Mouse (Mus musculus): ENCODE data around the gene Rfk.

Rfk gene

DNA sequence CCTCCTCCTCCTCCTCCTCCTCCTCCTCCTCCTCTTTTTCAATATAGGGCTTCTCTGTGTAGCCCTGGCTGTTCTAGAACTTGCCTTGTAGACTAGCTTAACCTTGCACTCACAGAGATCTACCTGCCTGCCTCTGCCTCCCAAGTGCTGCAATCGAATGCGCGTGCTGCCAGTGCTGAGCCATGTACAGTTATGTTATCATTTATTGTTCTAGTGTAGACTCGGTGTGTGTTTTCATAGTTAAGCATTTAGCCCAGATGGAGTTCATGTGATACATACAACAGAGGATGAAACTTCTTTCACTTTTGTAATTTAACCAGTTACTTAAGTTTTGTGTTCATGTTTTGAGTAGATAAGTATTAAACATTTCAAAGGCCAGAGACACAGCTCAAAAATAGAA, 8.8 kb upstream of the Rfk start:
- DNase-seq (ENCODE audit: low spot score in 2 of 2) = no peak

GRCm38 (mm10) chr19:17385426-17385825, 8.4 kb upstream of the Rfk start:
- no peak for DNase-seq (ENCODE audit: low spot score in 2 of 2)

DNA sequence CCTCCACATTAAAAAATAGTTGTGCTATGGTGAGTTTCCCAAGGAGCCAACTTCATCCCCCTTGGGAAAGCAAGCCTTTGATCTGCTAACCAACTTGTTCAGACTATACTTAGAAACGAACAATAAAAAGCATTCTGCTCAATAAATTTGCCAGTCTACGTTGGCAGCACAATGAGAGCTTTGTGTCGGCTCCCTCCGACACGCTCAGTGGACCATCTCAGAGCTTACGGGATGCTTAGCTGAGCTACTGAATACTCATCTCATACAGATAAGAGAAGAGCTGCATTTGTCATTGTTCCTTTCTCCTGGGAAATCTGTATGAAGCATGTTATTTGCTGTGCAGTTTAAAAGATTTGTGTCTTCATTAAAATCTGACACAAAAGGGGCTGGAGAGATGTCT, 7.4 kb upstream of the Rfk start:
- DNase-seq (ENCODE audit: low spot score in 2 of 2) = no peak

- no peak for DNase-seq (ENCODE audit: low spot score in 2 of 2)
Measured at GRCm38 (mm10) chr19:17388404-17388803, 5.4 kb upstream of the Rfk start.

GRCm38 (mm10) chr19:17392866-17393265, 977 bp upstream of the Rfk start:
- no peak for DNase-seq (ENCODE audit: low spot score in 2 of 2)

GRCm38 (mm10) chr19:17396802-17397201, 3.0 kb downstream of the Rfk start:
- no peak for DNase-seq (ENCODE audit: low spot score in 2 of 2)

DNA sequence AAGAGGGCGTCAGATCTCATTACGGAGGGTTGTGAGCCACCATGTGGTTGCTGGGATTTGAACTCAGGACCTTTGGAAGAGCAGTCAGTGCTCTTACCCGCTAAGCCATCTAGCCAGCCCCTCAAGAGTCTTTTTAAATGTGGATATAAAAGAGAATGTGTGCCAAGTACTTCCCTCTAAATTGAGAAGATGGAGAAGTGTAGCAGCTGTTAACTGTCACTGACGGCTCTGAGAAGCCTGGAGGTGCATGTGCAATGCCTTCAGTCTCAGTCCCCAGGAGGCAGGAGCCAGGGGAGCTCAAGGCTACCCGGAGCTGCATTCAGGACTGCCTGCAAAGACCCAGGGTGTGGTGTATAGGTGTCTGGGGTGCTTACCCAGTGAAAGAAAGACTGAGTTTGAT, 4.1 kb downstream of the Rfk start:
- DNase-seq (ENCODE audit: low spot score in 2 of 2) = no peak

GRCm38 (mm10) chr19:17399965-17400364, 6.1 kb downstream of the Rfk start:
- no peak for DNase-seq (ENCODE audit: low spot score in 2 of 2)

DNA sequence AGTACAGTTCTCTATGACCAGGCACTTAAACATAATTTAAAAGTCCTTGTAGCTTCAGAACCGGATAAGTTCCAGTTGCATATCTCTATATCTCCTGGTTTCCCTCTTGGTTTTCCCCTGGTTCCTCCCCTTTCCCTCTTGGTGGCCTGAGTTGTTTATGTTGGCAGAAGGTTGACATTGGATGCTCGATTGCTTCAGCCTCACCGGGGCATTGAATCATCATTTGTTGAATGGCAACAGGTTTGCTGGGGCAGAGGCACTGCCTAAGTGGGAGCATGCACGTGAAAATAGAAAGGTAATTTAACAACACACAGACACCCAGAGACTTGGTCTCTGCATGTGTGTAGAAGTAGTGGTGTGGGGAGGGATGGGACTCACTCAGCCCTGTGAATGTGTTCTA, 6.7 kb downstream of the Rfk start:
- DNase-seq (ENCODE audit: low spot score in 2 of 2) = no peak

DNA sequence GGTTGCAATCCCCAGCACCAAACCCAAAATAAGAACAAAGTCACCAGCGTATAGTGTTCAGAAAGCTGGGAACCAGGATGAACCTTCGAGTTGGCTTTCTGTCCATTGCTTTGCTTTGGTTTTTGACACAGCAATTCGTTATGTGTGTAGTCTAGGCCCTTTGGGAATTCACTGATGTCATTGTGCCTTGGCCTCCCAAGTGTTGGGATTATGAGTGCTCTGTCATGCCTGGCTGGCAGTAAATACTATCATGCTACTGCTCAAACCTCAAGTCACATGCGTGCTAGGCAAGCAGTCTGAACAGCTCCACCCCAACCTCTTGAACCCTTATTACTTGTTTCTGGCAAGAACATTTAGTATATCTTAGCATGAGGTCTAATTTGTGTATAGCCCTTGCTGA, 9.3 kb downstream of the Rfk start:
- no peak for DNase-seq (ENCODE audit: low spot score in 2 of 2)

- no peak for DNase-seq (ENCODE audit: low spot score in 2 of 2)
Measured at GRCm38 (mm10) chr19:17406823-17407222, 13.0 kb downstream of the Rfk start.

DNA sequence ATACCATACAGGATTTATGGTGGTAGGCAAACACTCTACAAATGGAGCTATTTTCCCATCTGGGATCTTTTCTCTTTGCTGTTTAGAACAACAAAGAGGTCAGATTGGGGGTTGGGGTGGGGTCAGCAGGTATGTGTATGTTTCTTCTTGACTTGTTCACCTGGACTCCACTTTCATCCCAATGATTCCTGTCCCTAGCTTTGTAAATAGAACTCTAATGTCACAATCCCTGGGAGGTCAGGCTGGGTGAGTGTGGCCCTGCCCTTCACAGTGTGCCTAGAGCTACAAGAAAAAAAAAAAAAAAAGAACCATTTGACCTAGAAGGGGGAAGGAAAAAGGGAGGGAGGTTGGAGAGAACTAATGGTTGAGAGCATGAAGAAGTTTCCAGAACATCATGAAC, 14.7 kb downstream of the Rfk start:
- no peak for DNase-seq (ENCODE audit: low spot score in 2 of 2)

- DNase-seq (ENCODE audit: low spot score in 2 of 2) = no peak
Measured at GRCm38 (mm10) chr19:17409351-17409750, 15.5 kb downstream of the Rfk start.

GRCm38 (mm10) chr19:17410465-17411065, 16.7 kb downstream of the Rfk start:
- no peak for DNase-seq (ENCODE audit: low spot score in 2 of 2)

DNA sequence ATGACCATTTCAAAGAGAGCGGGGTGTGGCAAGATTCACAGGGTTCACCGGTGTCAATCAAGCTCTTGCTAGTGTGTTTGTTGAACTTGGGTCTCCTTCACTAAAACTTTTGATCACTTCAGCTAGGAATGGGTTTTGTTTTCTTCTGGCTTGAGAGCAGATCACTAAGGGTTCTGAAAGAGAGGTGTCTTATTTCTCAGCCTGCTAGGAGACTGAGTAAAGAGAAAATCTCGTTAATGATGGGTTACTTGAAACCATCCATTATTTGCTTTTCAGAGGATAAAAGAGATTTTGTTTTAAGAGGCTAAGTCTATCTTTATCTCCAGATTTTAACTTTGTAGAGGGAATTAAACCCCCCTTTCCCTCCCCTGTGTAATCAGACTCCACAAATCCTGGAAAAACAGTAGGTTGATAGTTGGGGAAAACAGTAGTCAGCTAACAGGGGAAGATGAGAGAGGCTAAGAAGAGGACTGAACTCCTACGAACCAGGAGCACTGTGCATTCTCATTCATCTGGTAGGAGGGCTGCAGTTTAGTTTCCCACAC, 19.1 kb downstream of the Rfk start:
- no peak for DNase-seq (ENCODE audit: low spot score in 2 of 2)

DNA sequence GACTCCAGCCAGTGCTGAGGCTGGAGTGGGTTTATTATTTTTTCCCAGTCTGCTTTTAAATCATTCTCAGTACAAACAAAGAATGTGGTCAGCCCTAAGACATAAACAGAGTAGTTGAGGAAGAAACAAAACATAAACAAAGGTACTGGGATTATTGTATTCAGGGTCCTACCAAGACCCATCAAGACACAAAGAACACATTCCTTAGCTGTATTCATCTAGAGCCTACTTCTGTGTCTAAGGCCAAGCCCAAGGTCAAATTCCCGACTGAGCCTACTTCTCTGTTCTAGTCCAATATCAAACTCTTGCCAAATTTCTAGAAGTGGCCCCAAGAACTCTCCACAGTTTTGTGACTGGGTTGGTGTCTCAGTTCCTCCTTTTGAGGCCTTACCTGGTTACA, 24.0 kb downstream of the Rfk start:
- DNase-seq (ENCODE audit: low spot score in 2 of 2) = no peak

DNA sequence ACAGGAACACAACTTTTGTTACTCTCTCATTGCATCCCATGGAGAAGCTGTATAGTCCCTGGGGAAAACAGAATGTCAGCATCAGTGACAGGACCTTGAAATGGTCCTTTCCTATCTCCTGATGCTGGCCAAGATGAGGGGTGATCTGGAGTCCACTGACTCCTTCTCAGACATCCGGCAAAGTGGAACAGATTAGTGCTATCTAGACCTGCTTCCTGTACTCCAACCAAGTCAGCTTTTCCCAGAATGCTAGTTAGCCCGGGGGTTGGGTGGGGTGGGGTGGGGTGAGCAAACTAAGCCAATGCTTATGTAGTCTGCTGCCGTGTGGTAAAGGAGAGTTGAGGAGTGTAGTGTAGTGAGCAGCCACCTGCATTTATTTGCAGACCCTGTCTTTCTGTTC, 29.5 kb downstream of the Rfk start:
- no peak for DNase-seq (ENCODE audit: low spot score in 2 of 2)

DNA sequence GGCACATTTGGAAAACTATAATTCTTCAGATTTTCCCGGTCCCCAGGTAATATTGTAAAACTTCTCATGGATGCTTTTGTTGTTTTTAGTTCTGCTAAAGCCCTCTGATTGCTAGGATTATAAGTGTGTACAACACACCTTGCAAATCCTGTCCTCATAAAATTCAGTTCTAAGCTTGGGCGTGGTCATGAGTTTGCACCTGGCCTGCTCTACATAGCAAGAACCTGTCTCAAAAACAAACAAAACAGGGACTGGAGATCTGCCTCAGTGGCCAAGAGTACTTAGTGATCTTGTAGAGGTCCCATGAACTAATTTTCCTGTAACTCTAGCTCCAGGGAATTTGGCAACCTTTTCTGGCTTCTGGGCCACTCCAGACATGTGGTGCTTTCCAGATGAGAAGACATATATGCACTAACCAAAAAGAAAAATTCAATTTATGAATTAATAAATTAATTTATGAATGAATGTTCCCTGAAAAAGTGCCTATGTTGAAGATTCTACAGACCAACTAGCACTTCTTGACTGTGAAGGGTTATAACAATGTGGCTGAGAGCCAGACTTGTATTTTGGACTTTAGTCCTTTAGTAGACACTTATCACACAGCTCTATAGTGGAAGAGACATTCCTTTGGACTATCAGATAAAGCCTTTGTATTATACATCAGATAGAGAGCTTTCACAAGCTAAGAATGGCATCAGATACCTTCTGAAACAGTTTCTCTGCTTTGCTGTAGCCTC, 34.1 kb downstream of the Rfk start:
- DNase-seq (ENCODE audit: low spot score in 2 of 2) = no peak

GRCm38 (mm10) chr19:17428561-17428914, 34.7 kb downstream of the Rfk start:
- no peak for DNase-seq (ENCODE audit: low spot score in 2 of 2)

GRCm38 (mm10) chr19:17436651-17437050, 42.8 kb downstream of the Rfk start:
- no peak for DNase-seq (ENCODE audit: low spot score in 2 of 2)

- DNase-seq (ENCODE audit: low spot score in 2 of 2) = no peak
Measured at GRCm38 (mm10) chr19:17439476-17440189, 45.8 kb downstream of the Rfk start.

GRCm38 (mm10) chr19:17443581-17443980, 49.7 kb downstream of the Rfk start:
- DNase-seq (ENCODE audit: low spot score in 2 of 2) = no peak
